Mouse (Mus musculus): ENCODE data around the gene Zdhhc5. TPM values are rescaled to one million over a fixed set of nuclear protein-coding genes. Genes with fewer than 3 reads are reported as not detected.

Zdhhc5 gene
- total RNA-seq, 2 experiments from 2014 or later: 37.0 to 37.6 TPM

DNA sequence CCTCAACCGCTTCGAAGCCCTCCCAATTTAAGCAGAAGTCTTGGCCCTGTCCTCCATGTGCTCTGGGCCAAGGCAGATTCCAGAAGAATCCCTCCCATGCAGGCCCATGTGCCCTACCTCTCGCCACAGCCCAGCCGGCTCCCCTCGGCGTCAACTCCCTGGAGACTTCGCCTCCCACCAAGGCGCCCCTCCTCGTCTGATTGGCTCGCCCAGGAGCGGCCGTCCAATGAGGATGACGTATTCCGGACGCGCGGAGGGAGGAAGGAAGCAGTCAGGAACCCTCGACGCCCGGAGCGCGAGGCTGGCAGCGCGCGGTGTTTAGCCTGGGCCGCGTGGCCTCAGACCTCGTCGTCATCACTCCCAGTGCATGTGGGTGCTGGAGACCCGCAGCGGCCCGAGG is 56.2 kb downstream of the Zdhhc5 start, which contains the start of gene Btbd18:
Gene Btbd18 (plus strand): TSS at position 274 of the 400 bp plus-strand sequence.
- no peak for ATAC-seq (replicated peaks; ENCODE audit: low FRiP score, low TSS enrichment, poor library complexity, severe bottlenecking)

DNA sequence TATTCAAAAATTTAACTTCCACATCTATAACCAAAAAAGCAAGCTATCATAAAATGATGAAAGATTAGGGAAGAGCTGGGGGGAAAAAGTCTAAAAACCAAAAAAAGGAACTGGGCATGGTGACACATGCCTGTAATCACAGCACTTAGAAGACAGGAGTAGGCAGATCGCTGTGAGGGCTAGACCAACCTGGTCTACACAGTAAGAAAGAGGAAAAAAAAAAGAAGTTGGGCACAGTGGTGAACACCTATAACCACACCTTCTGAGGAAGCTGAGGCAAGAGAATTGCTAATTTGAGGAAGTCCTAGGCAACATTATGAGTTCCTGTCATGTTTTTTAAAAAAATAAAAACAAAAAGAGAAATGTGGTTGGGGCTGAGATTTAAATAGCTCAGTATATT is 59.1 kb downstream of the Zdhhc5 start:
- no peak for ATAC-seq (replicated peaks; ENCODE audit: low FRiP score, low TSS enrichment, poor library complexity, severe bottlenecking)

DNA sequence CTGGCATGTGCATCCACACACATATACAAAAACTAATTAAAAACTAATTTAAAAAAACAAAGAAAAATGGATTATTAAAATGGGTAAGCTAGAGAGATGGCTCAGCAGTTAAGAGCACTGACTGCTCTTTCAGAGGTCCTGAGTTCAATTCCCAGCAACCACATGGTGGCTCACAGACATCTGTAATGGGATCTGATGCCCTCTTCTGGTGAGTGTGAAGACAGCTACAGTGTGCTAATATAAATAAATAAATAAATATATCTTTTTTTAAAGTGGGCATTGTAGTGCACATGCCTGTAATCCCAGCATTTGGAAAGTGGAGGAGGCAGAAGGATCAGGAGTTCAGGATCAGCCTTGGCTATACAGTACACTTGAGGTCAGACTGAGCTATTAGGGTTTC is 61.6 kb downstream of the Zdhhc5 start:
- no peak for ATAC-seq (replicated peaks; ENCODE audit: low FRiP score, low TSS enrichment, poor library complexity, severe bottlenecking)

DNA sequence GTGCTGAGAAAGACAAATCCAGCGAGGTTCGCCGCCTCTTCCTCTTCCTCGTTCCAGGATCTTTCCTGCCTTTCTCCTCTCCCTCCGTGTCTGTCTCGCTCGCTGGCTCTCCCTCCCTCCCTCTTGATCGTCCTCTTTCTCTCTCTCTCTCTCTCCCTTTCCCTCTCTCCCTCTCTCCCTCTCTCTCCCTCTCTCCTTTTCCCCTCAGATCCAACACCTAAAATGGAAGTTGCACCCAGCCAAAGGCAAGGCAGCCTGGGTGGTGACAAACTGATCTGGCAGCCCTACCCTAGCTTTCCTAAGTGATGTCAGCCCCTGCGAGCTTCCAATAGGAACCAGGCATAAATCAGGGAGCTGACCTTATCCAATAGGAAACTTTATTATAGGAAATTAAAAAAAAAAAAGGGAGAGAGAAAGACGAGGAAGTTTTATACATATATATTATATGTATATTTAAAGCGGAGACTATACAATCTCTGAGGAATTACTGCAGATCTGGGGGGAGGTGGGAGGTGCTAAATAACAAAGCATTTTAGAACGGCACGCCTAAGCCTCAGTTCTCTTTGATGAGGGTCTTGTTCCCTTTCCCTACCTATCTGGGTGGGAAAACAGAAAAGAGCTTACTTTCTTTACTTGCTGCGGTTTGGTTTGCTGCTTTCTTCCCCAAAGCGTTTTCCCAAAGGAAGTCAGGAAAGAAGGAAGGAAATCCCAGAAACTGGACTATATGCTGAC is 64.3 kb downstream of the Zdhhc5 start, which contains the start of gene Ctnnd1:
Gene Ctnnd1 (minus strand): TSS at position 302 of the 732 bp plus-strand sequence.
- ATAC-seq (replicated peaks; ENCODE audit: low FRiP score, low TSS enrichment, poor library complexity, severe bottlenecking): peak; percentile 95

DNA sequence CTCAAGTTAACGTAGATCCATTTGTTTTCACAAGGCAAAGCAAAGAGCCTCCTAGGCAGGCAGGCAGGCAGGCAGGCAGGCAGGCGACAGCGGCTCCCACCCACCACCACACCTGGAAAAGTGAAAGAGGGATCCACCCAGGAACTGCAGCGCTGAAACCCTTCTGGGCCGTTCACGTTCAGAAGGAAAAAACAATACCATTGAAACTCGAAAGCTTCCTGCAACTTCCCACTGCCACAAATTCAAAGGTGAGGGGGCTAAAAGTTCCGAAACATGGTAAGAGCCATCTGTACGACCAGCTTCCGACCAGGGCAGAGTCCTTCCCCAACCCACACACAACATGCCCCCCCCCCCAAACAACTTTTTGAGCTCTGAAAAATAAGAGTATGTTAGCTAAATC is 65.3 kb downstream of the Zdhhc5 start:
- no peak for ATAC-seq (replicated peaks; ENCODE audit: low FRiP score, low TSS enrichment, poor library complexity, severe bottlenecking)

DNA sequence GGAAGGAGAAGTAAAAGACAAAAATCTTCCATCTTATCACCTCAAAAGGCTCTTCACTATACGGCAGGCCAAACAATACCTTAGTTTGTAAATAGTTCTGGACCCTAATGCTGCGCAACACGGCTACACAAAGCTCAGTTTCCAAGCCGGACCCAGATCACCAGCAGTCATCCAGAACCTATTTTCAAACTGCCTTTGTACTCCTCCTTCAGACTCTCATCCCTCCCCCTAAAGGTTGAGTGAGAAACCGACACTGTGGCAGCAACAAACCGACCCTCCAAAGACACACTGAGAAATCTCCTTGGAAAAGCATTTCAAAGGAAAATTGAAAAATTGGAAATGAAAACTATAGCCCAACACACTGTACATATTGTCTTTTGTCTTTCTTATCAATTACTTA is 66.6 kb downstream of the Zdhhc5 start:
- ATAC-seq (replicated peaks; ENCODE audit: low FRiP score, low TSS enrichment, poor library complexity, severe bottlenecking): no peak

DNA sequence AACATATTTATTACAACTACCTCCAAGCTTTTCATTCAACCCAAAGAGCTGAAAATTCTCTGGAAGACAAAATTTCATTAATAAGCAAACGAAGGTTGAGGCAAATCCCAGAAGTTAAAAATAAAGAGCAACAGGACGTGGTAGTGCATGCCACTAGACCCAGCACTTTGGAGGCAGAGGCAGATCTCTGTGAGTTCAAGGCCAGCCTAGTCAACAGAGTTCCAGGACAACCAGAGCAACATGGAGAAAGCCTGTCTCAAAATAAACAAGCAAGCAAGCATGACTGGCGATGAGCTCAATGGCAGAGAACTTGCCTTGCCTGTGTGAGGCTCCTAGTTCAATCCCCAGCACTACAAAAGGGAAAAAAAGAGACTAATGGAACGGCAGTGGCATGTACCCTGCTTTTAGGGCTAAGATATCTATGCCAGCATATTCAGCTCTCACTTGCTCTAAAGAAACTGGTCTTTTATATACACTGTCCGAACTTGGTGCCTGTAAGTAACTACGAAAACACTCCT is 67.9 kb downstream of the Zdhhc5 start:
- ATAC-seq (replicated peaks; ENCODE audit: low FRiP score, low TSS enrichment, poor library complexity, severe bottlenecking): no peak

DNA sequence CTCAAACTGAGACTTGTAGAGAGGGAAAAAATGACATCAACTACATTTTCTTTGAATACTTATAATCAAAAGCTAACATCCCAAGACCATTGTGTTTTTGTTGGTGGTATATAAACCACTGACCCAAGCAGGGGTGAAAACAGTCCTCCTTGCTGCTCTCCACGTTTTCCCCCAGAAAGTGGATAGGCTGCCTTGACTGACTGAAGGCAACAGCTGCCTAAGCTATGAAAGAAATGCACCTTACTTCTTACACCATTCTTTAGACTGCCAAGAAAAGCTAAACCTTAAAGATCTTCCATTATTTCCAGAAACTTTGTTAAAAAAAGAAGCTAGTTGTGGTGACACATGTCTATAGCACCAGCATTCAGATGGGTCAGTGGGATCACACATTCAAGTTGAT is 68.8 kb downstream of the Zdhhc5 start:
- ATAC-seq (replicated peaks; ENCODE audit: low FRiP score, low TSS enrichment, poor library complexity, severe bottlenecking): no peak

DNA sequence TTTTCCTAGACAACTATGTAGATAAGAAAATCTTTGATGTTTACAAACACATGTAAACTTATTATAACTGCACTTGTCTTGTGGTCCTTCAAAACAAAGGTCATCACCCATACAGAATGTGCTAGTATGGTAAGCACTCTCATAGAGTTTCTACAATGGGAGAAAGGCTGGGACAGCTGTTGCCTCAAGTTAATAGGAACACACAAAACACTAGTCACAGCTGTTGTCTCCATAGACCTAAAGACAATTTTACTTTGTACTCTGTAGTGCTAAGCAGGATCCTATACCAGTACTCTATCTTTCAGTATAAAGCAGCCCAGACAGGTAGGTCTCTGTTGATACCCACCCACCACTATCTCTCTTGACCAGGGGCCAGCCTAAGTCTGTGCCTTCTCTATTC is 74.1 kb downstream of the Zdhhc5 start:
- ATAC-seq (replicated peaks; ENCODE audit: low FRiP score, low TSS enrichment, poor library complexity, severe bottlenecking): 0 out of 2 replicates have a peak, but pooled peaks have one; percentile 16

DNA sequence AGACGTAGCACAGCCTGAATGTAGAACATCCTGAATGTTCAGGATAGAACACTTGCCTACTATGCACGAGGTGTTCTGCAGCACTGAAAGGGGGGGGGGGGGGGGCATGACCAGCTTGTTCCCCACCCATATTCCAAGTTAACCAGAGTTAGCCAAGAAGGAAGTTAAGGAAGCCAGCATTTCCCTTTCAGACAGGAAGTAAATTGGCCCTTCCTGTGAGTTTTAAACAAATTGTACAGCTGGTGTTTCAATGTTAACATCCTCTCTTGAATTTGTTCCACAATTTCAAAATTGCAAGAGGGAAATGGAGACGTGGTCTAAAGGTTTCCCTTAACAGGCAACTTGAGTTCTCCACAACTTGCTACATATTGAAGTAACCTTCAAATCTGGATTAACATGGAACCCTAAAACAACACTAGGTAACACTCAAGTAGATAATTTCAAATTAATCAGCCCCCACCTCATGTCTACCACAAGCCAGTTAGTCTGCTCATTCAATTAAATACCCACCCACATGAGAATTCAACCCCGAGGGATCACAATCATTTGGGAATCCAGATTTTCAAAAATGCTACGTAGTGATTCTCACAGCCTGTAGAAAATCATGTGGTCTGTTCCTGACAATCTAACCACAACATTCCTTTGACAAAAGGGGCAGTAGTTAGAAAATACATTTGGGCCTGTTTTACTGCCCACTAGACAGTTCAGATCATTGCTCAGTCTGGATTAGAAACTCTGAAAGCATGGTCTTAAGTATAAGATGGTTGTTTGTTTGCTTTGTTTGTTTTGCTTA is 76.4 kb downstream of the Zdhhc5 start:
- no peak for ATAC-seq (replicated peaks; ENCODE audit: low FRiP score, low TSS enrichment, poor library complexity, severe bottlenecking)

Other genes with a start within 250 kb of the Zdhhc5 start
- gene Tfpi, start 238.4 kb downstream of the Zdhhc5 start, total RNA-seq (2014; fragmentation: Nextera tagmentation): 15.2 and 37.8 TPM in 2 replicates
- gene Tfpi, start 238.4 kb downstream of the Zdhhc5 start, total RNA-seq (2017): 49.2 and 60.6 TPM in 2 replicates
- 24.2 and 27.2 TPM in 2 replicates for gene Ctnnd1, start 64.4 kb downstream of the Zdhhc5 start, total RNA-seq (2014; fragmentation: Nextera tagmentation)
- 14.9 and 20.1 TPM in 2 replicates for gene Ctnnd1, start 64.4 kb downstream of the Zdhhc5 start, total RNA-seq (2017)
- not detected in 2 replicates for gene Btbd18, start 56.1 kb downstream of the Zdhhc5 start, total RNA-seq (2014; fragmentation: Nextera tagmentation)
- not detected in 2 replicates for gene Btbd18, start 56.1 kb downstream of the Zdhhc5 start, total RNA-seq (2017)
- 164 and 169 TPM in 2 replicates for gene Selenoh, start 44.4 kb downstream of the Zdhhc5 start, total RNA-seq (2014; fragmentation: Nextera tagmentation)
- gene Selenoh, start 44.4 kb downstream of the Zdhhc5 start, total RNA-seq (2017): 70.6 and 79.2 TPM in 2 replicates
- 0.82 TPM in 1 of 2 replicates, not detected in the other for gene Gm28635, start 37.1 kb downstream of the Zdhhc5 start, total RNA-seq (2014; fragmentation: Nextera tagmentation)
- not detected in 2 replicates for gene Gm28635, start 37.1 kb downstream of the Zdhhc5 start, total RNA-seq (2017)
- 29.3 and 38.1 TPM in 2 replicates for gene Med19, start 36.8 kb downstream of the Zdhhc5 start, total RNA-seq (2014; fragmentation: Nextera tagmentation)
- 26.8 and 30.1 TPM in 2 replicates for gene Med19, start 36.8 kb downstream of the Zdhhc5 start, total RNA-seq (2017)
- gene Tmx2, start 36.0 kb downstream of the Zdhhc5 start, total RNA-seq (2014; fragmentation: Nextera tagmentation): 31.8 and 37.7 TPM in 2 replicates
- gene Tmx2, start 36.0 kb downstream of the Zdhhc5 start, total RNA-seq (2017): 37.9 and 48.8 TPM in 2 replicates
- 35.4 and 38.0 TPM in 2 replicates for gene Clp1, start 12.2 kb upstream of the Zdhhc5 start, total RNA-seq (2014; fragmentation: Nextera tagmentation)
- 43.8 and 46.5 TPM in 2 replicates for gene Clp1, start 12.2 kb upstream of the Zdhhc5 start, total RNA-seq (2017)
- gene Ypel4, start 18.9 kb upstream of the Zdhhc5 start, total RNA-seq (2014; fragmentation: Nextera tagmentation): 0.39 and 1.6 TPM in 2 replicates
- 3.7 TPM in 1 of 2 replicates, not detected in the other for gene Ypel4, start 18.9 kb upstream of the Zdhhc5 start, total RNA-seq (2017)
- 0.98 TPM in 1 of 2 replicates, not detected in the other for gene Gm19426, start 28.5 kb upstream of the Zdhhc5 start, total RNA-seq (2014; fragmentation: Nextera tagmentation)
- not detected in 2 replicates for gene Gm19426, start 28.5 kb upstream of the Zdhhc5 start, total RNA-seq (2017)
- gene Serping1, start 60.3 kb upstream of the Zdhhc5 start, total RNA-seq (2014; fragmentation: Nextera tagmentation): not detected in 2 replicates
- not detected in 2 replicates for gene Serping1, start 60.3 kb upstream of the Zdhhc5 start, total RNA-seq (2017)
- 37.2 and 56.9 TPM in 2 replicates for gene Ube2l6, start 83.6 kb upstream of the Zdhhc5 start, total RNA-seq (2014; fragmentation: Nextera tagmentation)
- gene Ube2l6, start 83.6 kb upstream of the Zdhhc5 start, total RNA-seq (2017): 35.3 and 56.3 TPM in 2 replicates
- not detected in 2 replicates for gene Smtnl1, start 107.5 kb upstream of the Zdhhc5 start, total RNA-seq (2014; fragmentation: Nextera tagmentation)
- not detected in 2 replicates for gene Smtnl1, start 107.5 kb upstream of the Zdhhc5 start, total RNA-seq (2017)
- 91.6 and 94.6 TPM in 2 replicates for gene Timm10, start 111.8 kb upstream of the Zdhhc5 start, total RNA-seq (2014; fragmentation: Nextera tagmentation)
- gene Timm10, start 111.8 kb upstream of the Zdhhc5 start, total RNA-seq (2017): 48.9 and 88.0 TPM in 2 replicates
- gene Slc43a1, start 123.7 kb upstream of the Zdhhc5 start, total RNA-seq (2014; fragmentation: Nextera tagmentation): 96.3 and 117 TPM in 2 replicates
- gene Slc43a1, start 123.7 kb upstream of the Zdhhc5 start, total RNA-seq (2017): 40.1 and 70.3 TPM in 2 replicates
- gene Rtn4rl2, start 171.5 kb upstream of the Zdhhc5 start, total RNA-seq (2014; fragmentation: Nextera tagmentation): not detected in 2 replicates
- not detected in 2 replicates for gene Rtn4rl2, start 171.5 kb upstream of the Zdhhc5 start, total RNA-seq (2017)
- gene Slc43a3, start 221.4 kb upstream of the Zdhhc5 start, total RNA-seq (2014; fragmentation: Nextera tagmentation): 118 and 137 TPM in 2 replicates
- gene Slc43a3, start 221.4 kb upstream of the Zdhhc5 start, total RNA-seq (2017): 65.3 and 108 TPM in 2 replicates

All from megakaryocyte-erythroid progenitor cell, adult 5-6 weeks (primary cell).